Mouse (Mus musculus) heart, embryonic 16.5 days (tissue): ENCODE measurements at regions not wholly inside any gene's neighbourhood (a gene's known extent, or its start where the extent isn't known, plus 50 kb on each side); places are given as distances from the start of the nearest gene placed in this dataset.

Source experiments
- ATAC-seq: fragments of 200-750 bp; cut with Nextera tagmentation; replicated peaks from 2 replicates; pipeline ENCODE4 v1.8.0; 2017; ENCODE audit warnings: moderate number of reproducible peaks; ENCODE audit not compliant: insufficient read depth, low FRiP score; ENCODE audit errors: extremely low read depth
- H3K27ac ChIP-seq: fragments of 300-500 bp; sonication (generic); 2 replicates; pipeline ENCODE4 v1.5.1; 2014; ENCODE audit warnings: mild to moderate bottlenecking, low read length, control low read depth, moderate library complexity
- H3K27me3 ChIP-seq: fragments of 300-500 bp; sonication (generic); 2 replicates; pipeline ENCODE4 v1.6.1; 2014; ENCODE audit warnings: low read length, mixed read lengths; ENCODE audit not compliant: control insufficient read depth, insufficient read depth
- H3K36me3 ChIP-seq: fragments of 300-500 bp; sonication (generic); 2 replicates; pipeline ENCODE4 v1.6.1; 2014; ENCODE audit not compliant: control insufficient read depth, insufficient read depth
- H3K4me1 ChIP-seq: fragments of 300-500 bp; sonication (generic); 2 replicates; pipeline ENCODE4 v1.6.1; 2014; ENCODE audit warnings: low read length, mixed read lengths; ENCODE audit not compliant: control insufficient read depth, insufficient read depth
- H3K4me2 ChIP-seq: fragments of 300-500 bp; sonication (generic); 2 replicates; pipeline ENCODE4 v1.6.1; 2014; ENCODE audit warnings: low read depth, mild to moderate bottlenecking, control low read depth, low read length
- H3K4me3 ChIP-seq: fragments of 300-500 bp; sonication (generic); 2 replicates; pipeline ENCODE4 v1.5.1; 2014; ENCODE audit warnings: mild to moderate bottlenecking, control low read depth, low read length
- H3K9ac ChIP-seq: fragments of 300-500 bp; sonication (generic); 2 replicates; pipeline ENCODE4 v1.6.1; 2014; ENCODE audit warnings: low read length, control low read depth
- H3K9me3 ChIP-seq: fragments of 300-500 bp; sonication (generic); replicated peaks from 2 replicates; pipeline ENCODE4 v1.6.1; 2016; ENCODE audit warnings: low read length; ENCODE audit not compliant: control insufficient read depth
- WGBS: fragments of 180-500 bp; shearing (Covaris S2); extraction: QIAGEN DNeasy Blood & Tissue Kit; methylation state at CpG from one replicate; pipeline ENCODE4 v1.1.7; 2014; 5-methylcytosine and 5-hydroxymethylcytosine counted together

DNA sequence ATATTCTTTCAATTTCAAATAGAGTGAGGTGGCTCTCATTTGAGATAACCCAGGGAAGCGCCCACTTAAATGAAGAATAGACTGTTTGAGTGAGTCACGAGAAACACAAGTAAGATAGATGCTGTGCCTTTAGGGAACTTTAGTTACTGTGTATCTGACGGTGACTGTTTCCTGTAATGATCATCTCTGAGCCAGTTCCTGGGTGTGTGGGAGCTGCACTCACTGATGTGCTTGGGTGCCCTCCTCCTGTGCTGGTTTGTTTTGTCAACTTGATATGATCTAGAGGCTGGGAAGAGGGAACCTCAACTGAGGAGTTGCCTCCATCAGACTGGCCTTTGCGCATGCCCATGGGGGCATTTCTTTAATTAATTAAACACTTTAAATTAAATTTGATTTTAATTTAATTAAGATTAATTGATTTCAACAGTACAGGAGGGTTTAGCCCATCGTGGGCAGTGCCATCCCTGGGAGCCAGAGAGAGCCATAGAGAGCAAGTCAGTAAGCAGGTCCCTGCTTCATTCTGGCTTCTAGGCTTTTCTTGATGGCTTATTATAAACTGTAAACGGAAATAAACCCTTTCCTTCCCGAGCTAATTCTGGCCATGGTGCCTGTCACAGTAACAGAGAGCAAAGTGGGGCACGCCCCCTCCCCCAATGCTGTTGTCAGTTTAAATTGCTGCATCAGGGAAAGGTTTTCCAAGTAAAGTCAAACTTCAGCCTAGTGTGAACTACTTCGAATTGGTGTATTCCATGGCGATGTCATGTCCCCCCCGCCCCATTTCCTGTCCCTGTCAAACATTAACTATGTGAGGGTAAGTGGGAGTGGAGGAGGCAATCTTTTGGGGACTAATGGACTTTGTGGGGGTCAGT, 202.9 kb upstream of the Id2 start:
- Histone ChIP-seq H3K9me3 (peaks cover 6% of the 10 kb centered on the region; the same call in 1 of the 2 replicates), H3K4me3 (no peak overlapping the region), H3K27me3 (no peaks in the 10 kb centered on the region), H3K27ac (no peak overlapping the region), H3K9ac (no peak overlapping the region), H3K36me3 (no peaks in the 10 kb centered on the region), H3K4me2 (no peak overlapping the region), H3K4me1 (peaks cover 25% of the 10 kb centered on the region)
- ATAC-seq = no peak
- WGBS = 57% methylated on average over 11 of the region's 11 CpGs

DNA sequence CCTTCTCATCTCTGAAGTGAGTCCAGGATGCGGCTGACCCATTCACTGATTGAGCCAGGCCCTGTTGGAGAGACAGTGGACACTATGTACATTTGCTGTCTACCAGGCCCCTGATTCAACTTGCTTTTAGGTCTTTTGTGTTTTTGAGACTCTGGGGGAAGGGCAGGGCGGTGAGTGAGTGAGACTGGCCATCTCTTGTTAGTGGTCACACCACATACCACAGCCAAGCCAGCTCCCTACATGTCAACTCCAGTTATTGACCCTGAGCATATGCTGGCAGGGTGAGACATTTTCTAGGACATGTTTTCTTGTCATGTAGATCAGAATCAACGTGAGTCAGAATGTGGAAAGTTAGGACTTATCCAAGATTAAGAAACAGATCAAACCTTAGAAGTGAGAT, 201.8 kb upstream of the Id2 start:
- H3K4me1 ChIP-seq = peaks cover 35% of the 10 kb centered on the region
- no peak overlapping the region for H3K27ac ChIP-seq
- H3K9me3 ChIP-seq = peaks cover 6% of the 10 kb centered on the region; the same call in 1 of the 2 replicates
- no peaks in the 10 kb centered on the region for H3K27me3 ChIP-seq
- WGBS = 86% methylated on average over 3 of the region's 3 CpGs
- H3K36me3 ChIP-seq = no peaks in the 10 kb centered on the region
- no peak overlapping the region for H3K4me2 ChIP-seq
- no peak overlapping the region for H3K4me3 ChIP-seq
- no peak for ATAC-seq
- H3K9ac ChIP-seq = no peak overlapping the region

DNA sequence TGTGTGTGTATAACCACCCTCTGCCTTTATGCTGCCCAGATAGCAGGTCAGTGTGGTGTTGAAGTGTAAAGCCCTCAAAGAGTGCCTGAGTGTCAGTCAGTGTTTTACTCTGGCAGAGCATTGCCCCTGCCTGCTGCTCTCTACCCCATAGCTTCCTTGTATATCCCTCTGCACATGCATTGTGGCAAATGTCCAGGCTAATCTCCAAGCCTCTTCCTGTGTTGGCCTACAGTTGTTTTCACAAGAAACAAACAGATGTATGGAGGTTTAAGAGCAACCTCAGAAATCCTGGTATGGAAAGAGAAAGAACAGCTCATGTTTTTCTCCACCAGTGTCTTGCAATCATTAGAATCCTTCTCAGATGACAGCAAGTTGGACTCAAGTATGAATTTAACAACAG, 201.0 kb upstream of the Id2 start:
- Histone ChIP-seq H3K4me2 (no peak overlapping the region), H3K4me3 (no peak overlapping the region), H3K9ac (no peak overlapping the region), H3K4me1 (peaks cover 41% of the 10 kb centered on the region), H3K27ac (0 out of 2 replicates have a peak overlapping the region, but pooled peaks have one; percentile 20), H3K27me3 (no peaks in the 10 kb centered on the region), H3K36me3 (no peaks in the 10 kb centered on the region), H3K9me3 (peaks cover 6% of the 10 kb centered on the region; the same call in 1 of the 2 replicates)
- no peak for ATAC-seq

DNA sequence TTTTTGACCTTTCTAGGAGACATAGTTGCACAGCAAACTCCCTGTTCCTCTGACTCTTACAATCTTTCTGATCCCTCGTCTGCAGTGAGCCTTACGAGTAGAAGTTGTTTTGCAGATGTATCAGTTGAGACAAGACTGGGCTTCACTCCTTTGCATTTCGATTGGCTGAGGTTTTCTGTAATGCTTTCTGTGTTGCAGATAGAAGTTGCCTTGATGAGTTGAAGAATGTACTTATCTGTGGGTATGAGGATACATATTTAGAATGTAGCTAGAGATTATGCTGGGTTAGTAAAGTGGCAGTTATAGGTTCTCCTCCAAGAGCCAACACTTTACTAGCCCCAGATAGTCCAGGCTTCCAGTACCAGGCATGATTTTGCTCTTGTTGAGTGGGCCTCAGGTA, 199.7 kb upstream of the Id2 start:
- Histone ChIP-seq H3K27ac (no peak overlapping the region), H3K9me3 (peaks cover 6% of the 10 kb centered on the region; the same call in 1 of the 2 replicates), H3K27me3 (no peaks in the 10 kb centered on the region), H3K4me3 (no peak overlapping the region), H3K36me3 (no peaks in the 10 kb centered on the region), H3K9ac (no peak overlapping the region), H3K4me1 (peaks cover 44% of the 10 kb centered on the region), H3K4me2 (no peak overlapping the region)
- ATAC-seq = no peak
- WGBS = 87% methylated on average over 3 of the region's 3 CpGs

DNA sequence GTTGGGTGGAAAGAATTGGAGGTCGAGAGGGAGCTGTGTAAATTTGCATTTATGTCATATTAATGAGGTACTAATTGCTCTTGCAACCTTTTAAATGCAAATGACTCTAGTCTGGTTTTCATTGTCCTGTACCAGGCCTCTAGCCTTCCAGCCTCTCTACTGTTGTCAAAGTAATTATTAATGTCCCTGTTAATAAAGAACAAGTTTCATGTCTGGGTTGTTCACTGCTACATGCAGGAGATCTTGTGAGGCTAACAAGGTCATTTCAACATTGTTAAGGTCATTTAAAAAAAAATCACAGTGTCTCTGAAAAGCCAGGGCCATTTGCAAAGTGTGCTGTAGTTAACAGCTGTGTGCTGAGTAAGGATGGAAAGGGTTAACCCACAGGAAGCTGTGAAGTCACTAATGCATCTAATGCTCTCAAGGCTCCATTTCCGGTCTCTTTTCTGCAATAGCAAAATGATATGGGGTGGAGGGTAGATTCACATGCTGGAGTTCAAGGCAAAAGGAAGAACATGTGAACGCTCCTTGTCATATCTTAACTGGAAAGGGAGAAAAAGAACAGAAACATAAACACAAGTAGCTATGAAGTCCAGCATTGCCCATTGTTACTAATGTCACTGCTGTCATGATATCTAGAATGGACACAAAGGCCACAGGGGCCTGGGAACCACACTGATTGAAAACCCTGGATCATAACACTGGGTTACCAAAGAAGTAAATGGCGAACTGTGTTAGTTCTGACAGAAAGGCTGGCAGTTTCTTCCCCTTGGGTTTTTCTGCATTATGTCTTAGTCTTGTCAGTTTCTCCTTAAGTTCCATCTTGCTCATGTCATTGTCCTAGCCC, 197.5 kb upstream of the Id2 start:
- no peak overlapping the region for H3K4me3 ChIP-seq

DNA sequence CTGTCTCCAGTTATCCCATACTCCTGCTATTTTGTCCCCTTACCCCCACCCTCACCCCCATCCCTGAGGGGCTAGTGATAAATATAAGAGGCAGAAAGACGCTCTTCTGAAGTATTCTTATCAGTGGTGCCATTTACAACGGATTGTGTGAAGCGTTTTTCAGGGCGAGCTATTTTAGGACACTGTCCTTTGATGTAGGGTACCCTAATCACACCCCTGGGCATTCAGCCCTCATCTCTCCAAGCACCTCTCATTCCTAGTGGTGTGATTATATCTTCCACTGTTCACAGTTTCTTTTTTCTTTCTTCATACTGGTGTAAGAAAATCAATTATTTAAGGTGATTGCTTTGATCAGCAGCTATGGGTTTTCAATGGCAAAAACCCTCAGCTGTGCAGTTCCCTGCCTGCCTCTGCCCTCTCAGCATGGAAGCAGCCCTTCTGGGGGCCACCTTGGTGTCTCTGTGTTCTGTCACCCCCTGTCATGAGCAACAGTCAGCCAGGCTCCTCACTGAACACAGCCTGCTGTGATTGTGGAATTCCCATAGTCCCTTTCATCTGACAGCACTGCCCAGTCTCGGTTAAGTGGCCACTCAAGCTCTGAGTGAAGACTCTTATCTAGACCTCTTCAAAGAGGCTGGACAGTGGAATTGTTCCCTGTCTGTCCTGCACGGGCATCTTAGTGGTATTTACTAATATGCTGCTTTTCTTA, 196.7 kb upstream of the Id2 start:
- ATAC-seq = peak; percentile 93
- no peaks in the 10 kb centered on the region for H3K27me3 ChIP-seq
- peak overlapping the region; percentile 78 for H3K27ac ChIP-seq
- H3K4me2 ChIP-seq = peak overlapping the region; percentile 27; the same call in 1 of the 2 replicates
- peaks cover 29% of the 10 kb centered on the region for H3K4me1 ChIP-seq
- H3K9me3 ChIP-seq = peaks cover 6% of the 10 kb centered on the region; the same call in 1 of the 2 replicates
- WGBS = 16% methylated on average over 6 of the region's 6 CpGs
- no peak overlapping the region for H3K4me3 ChIP-seq
- no peak overlapping the region for H3K9ac ChIP-seq
- no peaks in the 10 kb centered on the region for H3K36me3 ChIP-seq

More for the DNA sequence above, 197.5 kb upstream of the Id2 start:
- Histone ChIP-seq H3K36me3 (no peaks in the 10 kb centered on the region), H3K9ac (no peak overlapping the region), H3K9me3 (peaks cover 6% of the 10 kb centered on the region; the same call in 1 of the 2 replicates), H3K27me3 (no peaks in the 10 kb centered on the region), H3K4me1 (peaks cover 31% of the 10 kb centered on the region), H3K4me2 (peak overlapping the region; percentile 27; the same call in 1 of the 2 replicates), H3K27ac (peak overlapping the region; percentile 78)
- ATAC-seq = no peak
- 39% methylated on average over 4 of the region's 4 CpGs for WGBS

DNA sequence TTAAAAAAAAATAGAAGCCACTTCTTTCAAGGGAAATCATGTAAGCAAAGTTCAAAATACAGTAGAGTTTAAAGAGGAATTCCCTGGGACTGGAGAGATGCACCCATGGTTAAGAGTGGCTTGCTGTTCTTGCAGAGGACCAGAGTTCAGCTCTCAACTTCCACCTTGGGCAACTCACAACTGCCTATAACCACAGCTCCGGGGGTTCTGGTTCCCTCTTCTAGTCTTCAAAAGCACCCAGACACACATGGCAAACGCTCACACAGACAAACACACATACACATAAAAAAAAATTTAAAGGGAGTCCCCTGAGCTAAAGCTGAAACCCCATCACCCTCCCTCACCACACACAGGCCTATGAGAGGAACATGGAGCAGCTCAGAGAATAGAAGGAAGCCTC, 192.4 kb upstream of the Id2 start:
- no peaks in the 10 kb centered on the region for H3K27me3 ChIP-seq
- no peak overlapping the region for H3K4me3 ChIP-seq
- H3K9ac ChIP-seq = no peak overlapping the region
- no peak overlapping the region for H3K4me2 ChIP-seq
- H3K9me3 ChIP-seq = no peaks in the 10 kb centered on the region
- no peak overlapping the region for H3K27ac ChIP-seq
- peaks cover 15% of the 10 kb centered on the region for H3K4me1 ChIP-seq
- H3K36me3 ChIP-seq = no peaks in the 10 kb centered on the region
- WGBS = 83% methylated on average over 2 of the region's 2 CpGs
- ATAC-seq = no peak

DNA sequence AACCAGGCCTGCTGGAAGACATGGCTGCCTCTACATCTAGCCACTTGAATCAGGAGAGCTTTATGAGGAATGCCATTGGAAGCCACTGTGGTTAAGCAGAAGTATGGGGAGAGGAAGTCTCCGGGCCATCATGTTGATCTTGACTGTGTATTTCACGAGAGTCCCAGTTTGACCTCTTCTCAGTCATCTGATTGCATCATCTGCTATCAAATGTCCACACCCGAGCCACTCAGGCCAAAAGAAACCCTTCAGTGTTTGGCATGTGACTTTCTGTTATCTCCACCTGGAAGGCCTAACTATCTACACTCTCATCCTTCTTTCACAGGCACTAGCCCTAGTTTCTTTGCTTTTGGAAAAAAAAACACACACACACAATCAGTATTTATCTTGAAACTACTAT, 186.9 kb upstream of the Id2 start:
- Histone ChIP-seq H3K4me1 (no peaks in the 10 kb centered on the region), H3K4me3 (no peak overlapping the region), H3K9ac (no peak overlapping the region), H3K4me2 (no peak overlapping the region), H3K36me3 (no peaks in the 10 kb centered on the region), H3K9me3 (no peaks in the 10 kb centered on the region), H3K27me3 (no peaks in the 10 kb centered on the region), H3K27ac (no peak overlapping the region)
- 47% methylated on average over 3 of the region's 3 CpGs for WGBS
- no peak for ATAC-seq
